Mouse (Mus musculus) megakaryocyte, embryonic 14.5 days (primary cell): ENCODE results near the gene Zfp276.

Experiments used
- FLI1 ChIP-seq: IDR thresholded peaks from 2 replicates; pipeline ENCODE4 v1.6.1; 2012; ENCODE audit warnings: low read length, inconsistent platforms, mixed read lengths
- GATA1 ChIP-seq: IDR thresholded peaks from 3 replicates; pipeline ENCODE4 v1.6.1; 2012; ENCODE audit warnings: mixed read lengths, low read length, inconsistent platforms, borderline replicate concordance

- TF ChIP-seq FLI1 (no peak), GATA1 (no peak)
Observed at GRCm38 (mm10) chr8:123275096-123275495, 21.1 kb downstream of the Zfp276 start.
